Mouse (Mus musculus) left cerebral cortex, postnatal 36 days (tissue): ENCODE data around the gene Hist1h3d. TPM values are rescaled to one million over a fixed set of nuclear protein-coding genes. Genes with fewer than 3 reads are reported as not detected.

Experiments
- DNase-seq, 2 experiments: peaks; one replicate each; pipeline ENCODE4 v3.0.0; 2021 to 2022; ENCODE audit warnings: low spot score in 2 of 2, mixed read lengths in 1 of 2
- intact Hi-C: fragments of 180-260 bp; cut with DNase I; formaldehyde crosslinking; loops from one replicate; pipeline ENCODE4 v1.15.1; 2025
- microRNA-seq: library from miRNA; unstranded; fragments of <30 nt; microRNA quantifications from one replicate; pipeline ENCODE4 v1.2.0, GENCODE M21; 2022
- total RNA-seq, 2 experiments: library from RNA; stranded (reverse); gene quantifications; 2 replicates each; pipeline ENCODE4 v1.2.3; 2021

Gene Hist1h3d
- total RNA-seq, 2 experiments from 2014 or later: 7.7 to 10.8 TPM

DNA sequence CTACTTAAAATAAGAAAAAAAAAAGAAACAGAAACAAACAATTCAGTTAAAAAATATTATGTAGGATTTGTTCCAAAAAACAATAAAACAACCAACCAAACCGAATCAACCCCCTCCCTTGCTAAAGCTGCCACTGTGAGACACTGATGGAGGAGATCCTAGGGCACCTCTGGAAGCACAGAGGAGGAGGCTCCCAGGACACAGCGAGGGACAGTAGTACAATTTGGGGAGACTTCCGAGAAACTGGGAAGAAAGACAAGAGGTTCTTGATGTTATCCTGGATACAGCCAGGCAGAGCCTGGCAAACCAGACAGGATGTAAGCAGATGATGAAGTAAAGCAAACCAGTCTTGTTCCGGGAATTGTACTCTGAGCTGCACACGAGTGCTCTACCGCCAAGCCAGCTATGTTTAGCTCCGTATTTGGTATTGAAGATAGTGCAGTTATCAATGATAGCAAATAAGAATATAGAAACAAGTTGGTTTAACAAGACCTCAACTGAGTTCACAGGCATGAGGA, 27.7 kb downstream of the Hist1h3d start:
- intact Hi-C loops: no loop called here
- no peak for DNase-seq

DNA sequence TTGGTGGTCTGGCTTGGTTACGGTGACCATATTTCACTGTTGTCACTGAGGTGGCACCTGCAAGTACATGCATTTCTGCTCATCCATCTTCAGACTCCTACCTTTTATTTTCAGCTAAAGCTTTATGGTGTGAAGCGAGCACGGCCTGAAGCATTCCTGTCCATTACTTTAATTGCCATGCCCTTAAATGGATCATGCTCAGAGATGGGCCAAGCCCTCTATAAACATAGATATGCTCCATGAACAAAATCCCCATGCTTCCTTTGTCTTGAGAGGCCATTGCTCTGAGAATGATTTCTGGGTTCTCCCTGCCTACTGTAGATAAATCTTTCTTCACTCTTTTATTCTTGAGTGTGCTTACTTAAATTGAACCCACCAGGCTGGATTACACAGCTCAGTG, 28.9 kb downstream of the Hist1h3d start:
- DNase-seq: no peak
- intact Hi-C loops: no loop called here

DNA sequence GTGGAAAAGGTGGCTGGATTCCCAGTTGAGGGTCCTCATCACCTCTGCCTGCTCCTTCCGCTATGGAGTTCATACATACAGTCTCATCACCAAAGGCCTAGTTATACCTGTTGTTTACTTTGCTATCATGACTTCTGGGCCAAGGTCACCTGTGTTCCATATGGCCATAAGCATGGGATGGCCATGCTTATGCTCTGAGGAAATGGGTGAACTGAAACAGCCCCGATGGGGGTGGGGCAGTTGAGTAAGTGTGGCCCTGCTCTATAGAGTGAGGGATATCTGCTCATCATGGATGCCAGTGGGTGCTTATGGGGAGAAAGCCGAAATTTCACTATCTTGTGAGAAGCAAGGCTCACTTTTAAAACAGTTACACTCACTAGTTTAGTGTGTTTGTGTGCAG, 29.5 kb downstream of the Hist1h3d start:
- intact Hi-C loops: no loop called here
- no peak for DNase-seq

DNA sequence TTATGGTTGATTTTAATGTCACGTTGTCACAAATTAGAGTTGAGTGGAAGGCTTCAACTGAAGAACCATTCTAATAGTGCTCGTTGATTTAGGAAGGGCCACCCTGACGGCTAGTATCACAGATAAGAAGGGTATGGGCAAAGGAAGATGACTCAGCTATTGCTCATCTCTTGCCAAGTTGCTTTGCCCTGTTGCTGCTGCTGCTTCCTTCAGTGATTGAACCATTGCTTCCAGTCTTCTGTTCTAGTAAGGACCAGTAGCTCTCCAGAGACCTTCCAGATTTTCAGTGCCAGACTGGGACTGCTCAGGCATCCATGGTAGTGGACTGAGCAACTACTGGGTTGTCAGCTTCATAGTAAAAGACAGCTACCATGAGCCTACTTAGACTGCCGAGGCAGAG, 33.6 kb downstream of the Hist1h3d start:
- intact Hi-C loops: no loop called here
- no peak for DNase-seq

DNA sequence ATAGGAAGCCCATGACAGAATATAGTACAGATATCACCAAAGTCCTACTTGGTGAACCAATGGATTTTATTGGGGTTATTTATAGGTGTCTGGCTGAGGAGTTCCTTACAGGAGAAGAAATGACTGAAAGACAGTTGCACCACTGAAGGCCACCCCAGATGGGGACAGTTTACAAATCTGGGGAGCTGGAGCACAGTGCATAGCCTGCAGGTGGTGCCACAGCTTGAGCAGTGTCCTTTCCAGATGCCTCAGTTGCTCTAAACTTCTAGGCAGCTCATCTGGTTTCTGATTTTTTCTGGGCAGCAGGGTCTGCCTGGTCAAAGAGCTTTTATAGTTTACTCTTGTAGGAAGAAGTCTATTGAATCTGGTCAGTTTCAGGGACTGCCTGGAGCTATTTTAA, 34.3 kb downstream of the Hist1h3d start:
- DNase-seq: no peak
- intact Hi-C loops: no loop called here

DNA sequence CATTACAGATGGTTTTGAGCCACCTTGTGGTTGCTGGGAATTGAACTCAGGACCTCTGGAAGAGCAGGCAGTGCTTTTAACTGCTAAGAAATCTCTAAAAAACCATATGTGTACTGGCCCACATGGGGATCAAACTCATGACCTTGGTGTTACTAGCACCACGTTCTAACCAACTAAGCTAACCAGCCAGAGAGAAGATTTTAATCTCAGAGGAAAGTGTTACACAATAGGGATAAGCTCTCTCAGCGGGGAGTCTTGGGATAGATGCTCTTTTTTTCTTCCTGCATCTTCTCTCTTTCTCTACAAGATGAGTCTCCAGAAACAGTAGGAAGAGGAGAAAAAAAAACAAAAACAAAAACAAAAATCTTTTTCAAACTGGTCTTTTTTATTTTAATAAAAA, 34.8 kb downstream of the Hist1h3d start:
- no peak for DNase-seq
- intact Hi-C loops: no loop called here

DNA sequence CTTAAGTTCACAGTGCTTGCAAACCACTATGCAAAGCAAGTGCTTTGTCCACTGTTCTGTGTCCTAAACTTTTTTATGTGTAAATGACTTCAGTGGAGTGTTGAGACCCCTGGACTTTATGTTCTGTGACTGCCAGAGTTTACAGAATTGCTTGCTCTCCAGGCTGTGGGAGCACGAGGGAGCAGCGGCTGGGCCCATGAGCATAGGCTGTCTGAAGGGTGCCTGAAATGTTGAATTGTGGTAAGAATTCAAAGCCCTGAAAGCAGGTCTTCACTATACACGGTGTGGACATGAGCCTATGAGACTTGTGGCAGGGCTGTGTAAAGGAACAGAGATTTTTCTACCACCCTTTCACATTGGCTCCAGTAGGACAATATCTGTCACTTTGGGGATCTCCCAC, 36.1 kb downstream of the Hist1h3d start:
- intact Hi-C loops: no loop called here
- no peak for DNase-seq

DNA sequence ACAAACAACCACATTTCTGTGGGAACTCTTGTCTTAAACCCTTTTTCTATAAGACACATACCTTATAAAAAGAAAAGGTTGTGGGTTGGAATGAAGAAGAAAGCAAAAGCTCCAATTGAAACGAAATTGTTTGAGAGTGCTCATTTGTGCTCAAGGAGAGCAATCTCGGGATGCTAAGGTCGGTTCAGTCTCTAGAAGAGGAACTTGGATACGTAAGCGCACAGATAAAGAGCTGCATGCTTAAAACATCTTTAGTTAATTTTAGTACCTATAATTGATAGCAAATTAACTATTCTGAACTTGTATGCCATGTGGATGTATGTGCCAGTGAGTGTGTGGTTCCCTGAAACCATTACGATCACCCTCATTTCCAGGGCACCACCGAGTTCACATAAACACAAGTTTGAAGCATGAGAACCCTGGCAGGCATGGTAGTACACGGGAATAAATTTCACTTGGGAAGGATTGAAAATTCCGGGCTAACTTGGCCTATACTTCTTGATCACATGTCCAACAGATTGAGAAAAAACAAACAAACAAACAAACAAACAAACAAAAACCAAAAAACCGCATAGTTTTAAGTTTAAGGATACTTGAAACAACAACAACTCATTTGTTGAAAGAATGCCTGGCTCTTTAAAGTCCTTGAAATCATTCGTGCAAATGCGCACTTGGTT, 44.6 kb downstream of the Hist1h3d start:
- no peak for DNase-seq
- intact Hi-C loops: loop anchor here (5.0 kb wide), 4 partner anchors 33 to 1578 kb away; partner anchors contain the start of genes Hist1h1c, Hist1h1t, Hist1h2ag and Hist1h2bj

DNA sequence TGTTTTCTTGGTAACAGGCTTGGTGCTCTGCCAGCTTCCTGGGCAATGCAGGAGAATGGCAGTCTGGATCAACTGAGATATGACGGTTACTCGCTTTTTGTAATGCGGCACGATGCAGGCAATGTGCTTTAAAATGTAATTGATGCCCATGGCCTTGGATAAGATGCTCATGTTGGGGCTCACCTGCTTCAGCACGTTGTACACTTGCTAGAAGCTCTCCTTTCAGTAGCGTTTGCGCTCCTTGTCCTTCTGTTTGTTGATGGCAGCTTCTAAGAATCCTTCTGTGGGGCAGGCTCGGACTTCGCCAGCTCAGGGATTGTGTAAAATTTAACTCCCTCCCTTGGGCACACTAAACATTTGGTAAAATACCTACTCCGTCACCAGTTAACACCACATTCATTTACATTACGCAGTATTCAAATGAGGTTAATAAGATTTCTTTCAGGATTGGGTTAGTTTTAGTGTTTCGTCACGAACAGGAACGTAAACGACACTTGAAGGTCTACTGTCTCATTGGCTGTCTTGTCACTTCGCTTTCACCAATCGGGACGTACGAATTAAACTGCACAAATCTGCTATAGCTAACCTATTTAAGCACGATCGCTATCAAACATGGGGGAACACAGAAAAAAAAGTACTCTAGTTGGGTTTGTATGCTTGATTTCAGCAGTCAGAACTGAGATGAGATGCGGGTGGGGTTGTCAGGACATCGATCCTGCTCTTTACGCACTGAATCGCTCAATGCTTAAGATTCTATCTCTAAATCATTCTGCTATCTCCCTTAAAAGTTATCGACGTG, 45.4 kb downstream of the Hist1h3d start, which contains the start of gene Hist1h2be:
Hist1h2be (minus strand) TSS at position 392 of the 799 bp plus-strand sequence.
- DNase-seq: peak; percentile 77 to 79
- intact Hi-C loops: loop anchor here (1.0 to 5.0 kb wide), 5 partner anchors 34 to 1579 kb away; partner anchors contain the start of genes Hist1h1c, Hist1h1t, Hist1h2ac and Hist1h2ag

DNA sequence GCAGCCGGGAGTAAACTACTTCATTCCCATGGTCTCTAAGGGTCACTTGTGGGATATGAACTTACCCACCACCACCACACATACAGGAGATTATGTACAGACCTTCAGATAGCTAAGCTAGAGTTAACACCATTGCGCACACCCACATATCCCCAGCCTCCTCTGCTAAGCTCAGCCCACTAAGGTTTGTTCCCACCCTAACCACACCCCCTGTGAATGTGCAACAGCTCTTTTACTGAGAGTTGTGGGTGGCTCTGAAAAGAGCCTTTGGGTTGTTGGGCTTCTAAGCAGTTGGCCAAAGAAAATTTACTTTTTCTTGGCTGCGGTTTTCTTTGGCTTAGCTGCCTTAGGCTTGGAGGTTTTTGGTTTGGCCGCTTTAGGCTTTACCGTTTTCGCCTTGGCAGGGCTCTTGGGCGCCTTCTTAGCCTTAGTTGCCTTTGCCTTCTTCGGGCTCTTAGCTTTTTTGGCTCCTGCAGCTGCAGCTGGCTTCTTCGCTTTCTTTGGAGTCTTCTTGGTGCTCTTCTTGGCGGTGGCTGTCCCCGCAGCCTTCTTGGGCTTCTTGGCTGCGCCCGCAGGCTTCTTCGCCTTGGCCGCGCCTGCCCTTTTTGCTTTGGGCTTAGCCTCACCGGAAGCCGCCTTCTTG, 46.1 kb downstream of the Hist1h3d start:
- intact Hi-C loops: loop anchor here (1.0 to 5.0 kb wide), 5 partner anchors 34 to 1579 kb away; partner anchors contain the start of genes Hist1h1c, Hist1h1t, Hist1h2ac and Hist1h2ag
- DNase-seq: peak; percentile 65

DNA sequence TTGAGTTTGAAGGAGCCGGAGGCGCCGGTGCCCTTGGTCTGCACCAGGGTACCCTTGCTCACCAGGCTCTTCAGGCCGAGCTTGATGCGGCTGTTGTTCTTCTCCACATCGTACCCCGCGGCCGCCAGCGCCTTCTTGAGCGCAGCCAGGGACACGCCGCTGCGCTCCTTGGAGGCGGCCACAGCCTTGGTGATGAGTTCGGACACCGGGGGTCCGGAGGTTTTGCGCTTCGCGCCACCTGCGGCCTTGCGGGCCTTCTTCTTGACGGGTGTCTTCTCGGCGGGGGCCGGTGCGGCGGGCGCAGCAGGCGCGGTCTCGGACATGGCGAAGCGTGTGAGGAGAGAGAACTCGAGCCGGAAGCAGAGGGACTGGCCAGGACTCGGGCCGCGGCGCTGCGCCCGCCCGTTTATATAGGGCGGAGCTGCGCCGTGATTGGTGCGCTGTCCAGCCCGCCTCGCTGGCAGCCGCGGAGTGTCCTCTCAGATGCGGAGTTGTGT, 46.7 kb downstream of the Hist1h3d start, which contains the start of gene Hist1h1e:
Hist1h1e (minus strand) TSS at position 384 of the 497 bp plus-strand sequence.
- intact Hi-C loops: loop anchor here (5.0 kb wide), 4 partner anchors 35 to 1580 kb away; partner anchors contain the start of genes Hist1h1c, Hist1h1t, Hist1h2ag and Hist1h2bj
- peak; percentile 88 to 90 for DNase-seq

DNA sequence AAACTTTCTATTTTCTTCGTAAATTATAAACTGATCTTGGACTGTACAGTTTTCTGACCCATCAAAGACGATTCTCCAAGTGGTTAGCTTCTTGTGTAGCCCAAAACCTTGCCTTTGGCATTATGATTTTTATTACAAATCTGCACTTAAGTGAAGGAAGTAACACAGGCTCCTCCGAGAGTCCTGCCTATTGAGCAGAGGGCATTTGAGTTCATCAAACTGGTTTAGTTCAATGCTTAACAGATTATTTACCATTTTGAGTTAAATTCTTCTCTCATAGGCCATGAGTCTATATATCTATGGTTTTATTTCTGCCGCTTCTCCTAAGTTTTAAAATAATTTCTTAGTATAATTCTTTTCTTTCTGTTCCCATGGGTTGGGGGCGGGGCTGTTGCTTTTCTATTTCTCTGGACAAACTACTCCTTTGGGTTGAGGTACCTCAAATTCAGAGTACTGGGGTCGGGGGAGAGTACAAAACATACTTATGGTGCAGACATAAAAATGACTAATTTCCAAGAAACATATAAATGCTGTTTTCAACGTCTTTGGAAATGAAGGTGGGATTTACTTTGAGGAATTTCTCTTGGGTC, 47.4 kb downstream of the Hist1h3d start:
- intact Hi-C loops: loop anchor here (5.0 kb wide), 4 partner anchors 36 to 1581 kb away; partner anchors contain the start of genes Hist1h1c, Hist1h1t, Hist1h2ag and Hist1h2bj
- no peak for DNase-seq

Small RNAs within 50 kb of the gene (microRNA-seq; reads per million reads assigned to microRNA genes)
- gene Gm44297: not detected
- gene Gm44359: not detected
- not detected for gene Gm44394

Other genes starting within 250 kb of the Hist1h3d start
- gene Zfp322a, start 206.6 kb upstream of the Hist1h3d start, total RNA-seq: 10 to 100 TPM; 26.3 to 35.5 TPM
- 1 to 10 TPM; 8.4 to 8.5 TPM for gene Abt1, start 151.9 kb upstream of the Hist1h3d start, total RNA-seq
- gene Btn1a1, start 109.9 kb upstream of the Hist1h3d start, total RNA-seq: not detected
- 1 to 10 TPM in 1 of 2 experiments, under 1 TPM in 1; 0.93 to 1.5 TPM for gene Btn2a2, start 86.9 kb upstream of the Hist1h3d start, total RNA-seq
- gene Hist1h4h, start 44.7 kb upstream of the Hist1h3d start, total RNA-seq: 100 to 1,000 TPM; 319 to 326 TPM
- 1 to 10 TPM; 6.2 to 7.0 TPM for gene Hist1h2af, start 41.9 kb upstream of the Hist1h3d start, total RNA-seq
- gene Hist1h3g, start 40.3 kb upstream of the Hist1h3d start, total RNA-seq: 1 to 10 TPM; 3.6 to 4.6 TPM
- gene Hist1h2bh, start 32.4 kb upstream of the Hist1h3d start, total RNA-seq: 1 to 10 TPM in 1 of 2 experiments, under 1 TPM in 1; 0.79 to 1.2 TPM
- gene Hist1h3f, start 31.7 kb upstream of the Hist1h3d start, total RNA-seq: 10 to 100 TPM; 17.9 to 18.2 TPM
- gene Hist1h4f, start 24.1 kb upstream of the Hist1h3d start, total RNA-seq: 100 to 1,000 TPM; 173 to 184 TPM
- 1 to 10 TPM; 4.7 to 6.5 TPM for gene Hist1h1d, start 22.5 kb upstream of the Hist1h3d start, total RNA-seq
- 10 to 100 TPM; 46.6 to 51.6 TPM for gene Hist1h3e, start 13.4 kb upstream of the Hist1h3d start, total RNA-seq
- gene Hist1h2ae, start 4.5 kb upstream of the Hist1h3d start, total RNA-seq: 1 to 10 TPM; 6.2 to 7.8 TPM
- gene Hist1h2bg, start 4.4 kb upstream of the Hist1h3d start, total RNA-seq: 10 to 100 TPM; 86.3 to 99.7 TPM
- 10 to 100 TPM; 20.6 to 28.9 TPM for gene Hist1h2bf, start 1.6 kb upstream of the Hist1h3d start, total RNA-seq
- gene Hist1h2ad, start 1.4 kb upstream of the Hist1h3d start, total RNA-seq: 1 to 10 TPM; 3.1 to 8.2 TPM
- gene Hist1h4d, start 5.8 kb downstream of the Hist1h3d start, total RNA-seq: 100 to 1,000 TPM; 160 to 166 TPM
- gene Hist1h2be, start 45.4 kb downstream of the Hist1h3d start, total RNA-seq: 1 to 10 TPM; 7.0 to 7.4 TPM
- gene Hist1h1e, start 46.8 kb downstream of the Hist1h3d start, total RNA-seq: 10 to 100 TPM; 70.8 to 73.2 TPM
- gene Hist1h2ac, start 108.2 kb downstream of the Hist1h3d start, total RNA-seq: 1 to 10 TPM; 2.5 to 2.9 TPM
- gene Hist1h2bc, start 108.4 kb downstream of the Hist1h3d start, total RNA-seq: 10 to 100 TPM; 32.1 to 33.8 TPM
- gene Hist1h1t, start 120.1 kb downstream of the Hist1h3d start, total RNA-seq: not detected
- 100 to 1,000 TPM; 107 to 117 TPM for gene Hist1h4c, start 122.7 kb downstream of the Hist1h3d start, total RNA-seq
- 1 to 10 TPM; 2.4 to 3.7 TPM for gene Hfe, start 135.1 kb downstream of the Hist1h3d start, total RNA-seq
- gene Hist1h1c, start 163.0 kb downstream of the Hist1h3d start, total RNA-seq: 10 to 100 TPM; 68.2 to 74.7 TPM
- gene Hist1h3c, start 169.8 kb downstream of the Hist1h3d start, total RNA-seq: 1 to 10 TPM; 1.9 to 2.6 TPM
- gene Hist1h2bb, start 171.0 kb downstream of the Hist1h3d start, total RNA-seq: 10 to 100 TPM; 17.9 to 19.8 TPM
- 10 to 100 TPM; 28.3 to 44.5 TPM for gene Hist1h2ab, start 175.4 kb downstream of the Hist1h3d start, total RNA-seq
- 10 to 100 TPM in 1 of 2 experiments, 1 to 10 TPM in 1; 9.7 to 14.5 TPM for gene Hist1h3b, start 176.5 kb downstream of the Hist1h3d start, total RNA-seq
- 10 to 100 TPM; 87.5 to 90.3 TPM for gene Hist1h4b, start 181.2 kb downstream of the Hist1h3d start, total RNA-seq
- 10 to 100 TPM; 62.2 to 71.7 TPM for gene Hist1h4a, start 185.5 kb downstream of the Hist1h3d start, total RNA-seq
- 10 to 100 TPM; 41.3 to 42.8 TPM for gene Hist1h3a, start 186.6 kb downstream of the Hist1h3d start, total RNA-seq
- 10 to 100 TPM; 26.1 to 28.4 TPM for gene Hist1h1a, start 187.9 kb downstream of the Hist1h3d start, total RNA-seq
- not detected for gene Trim38, start 194.2 kb downstream of the Hist1h3d start, total RNA-seq
- gene Slc17a2, start 231.2 kb downstream of the Hist1h3d start, total RNA-seq: not detected